Comparison of ENCODE assay signal across 11 mouse cellular contexts in the genomic region with DNA sequence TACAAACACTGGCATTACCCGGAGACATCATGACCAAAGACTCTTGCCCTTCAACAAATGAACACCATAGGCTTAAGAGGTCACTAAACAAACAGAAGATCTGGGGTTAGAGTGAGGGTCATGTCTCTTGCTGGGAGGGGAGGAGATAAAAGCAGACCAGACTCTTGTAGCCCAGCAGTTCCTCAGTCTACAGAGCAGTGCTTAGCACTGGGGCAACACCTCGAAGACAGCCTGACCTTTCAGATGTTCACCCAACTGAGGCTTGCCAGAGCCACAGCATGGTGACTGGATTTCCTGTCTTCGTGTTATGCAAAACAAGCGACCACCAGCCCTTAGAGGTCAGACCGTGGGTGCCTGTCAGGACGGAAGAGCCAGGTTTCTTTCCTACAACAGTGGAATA.
DNase-seq lines count a peak whose midpoint lies in the region; ATAC-seq and TF ChIP-seq lines count a peak whose summit lies in the region.
"Had no signal": no experiment of that assay in that cellular context is flagged by ENCODE, and none has a peak within 500 bp of the region (broad histone marks: within the 10 kb centered on the region; RNA-seq: fewer than 3 reads in every experiment).

No protein-coding gene starts in this region.

- 13% methylated on average over 6 of the region's 6 CpGs for WGBS in cerebellum, adult 2 months
- WGBS in embryonic facial prominence, embryonic 10.5 days: 17% methylated on average over 6 of the region's 6 CpGs

- ATAC-seq in CD4-positive, CD25-positive, alpha-beta regulatory T cell, adult 4 months: peak; percentile 61
- ATAC-seq: hindbrain, embryonic 16.5 days had no signal

- H3K9me3 ChIP-seq in embryonic facial prominence, embryonic 10.5 days: peaks cover 11% of the 10 kb centered on the region

- peaks cover 75% of the 10 kb centered on the region for H3K4me1 ChIP-seq in cerebellum, adult 2 months (ENCODE audit: control insufficient read depth, insufficient read depth, low read length)
- H3K4me1 ChIP-seq in embryonic facial prominence, embryonic 10.5 days: peaks cover 77% of the 10 kb centered on the region

- peaks cover 22% of the 10 kb centered on the region for H3K36me3 ChIP-seq in embryonic facial prominence, embryonic 10.5 days (replicated peaks)

- TF ChIP-seq POLR2A in cerebellum, adult 2 months (IDR thresholded peaks at IDR 0.05; ENCODE audit: borderline replicate concordance, insufficient read depth, low read length): no peak

- DNase-seq in cerebellum, adult 2 months: no peak
- no peak for DNase-seq in cerebellum, adult 8-10 months
- DNase-seq in embryonic facial prominence, embryonic 10.5 days (ENCODE audit: low spot score): no peak
- peak; percentile 29 for DNase-seq in thymus, postnatal 0 days (ENCODE audit: low spot score)
- no peak for DNase-seq in adrenal gland, adult 8-10 months
- no peak for DNase-seq in kidney, postnatal 14 days
- no peak for DNase-seq in ovary, postnatal 10 days (ENCODE audit: low spot score)
- DNase-seq: cerebellum, adult 11 months; kidney, adult 8-10 months had no signal

- no peaks in the 10 kb centered on the region for H3K27me3 ChIP-seq in cerebellum, adult 2 months (ENCODE audit: control insufficient read depth, insufficient read depth, low read length)
- H3K27me3 ChIP-seq in embryonic facial prominence, embryonic 10.5 days (replicated peaks; ENCODE audit: low read depth, poor library complexity, severe bottlenecking): peaks cover 11% of the 10 kb centered on the region; the same call in 1 of the 2 replicates

- TF ChIP-seq CTCF in cerebellum, adult 2 months (IDR thresholded peaks at IDR 0.05; ENCODE audit: borderline replicate concordance, insufficient read depth, low read depth, low read length): no peak

- H3K4me3 ChIP-seq in cerebellum, adult 2 months (replicated peaks; ENCODE audit: insufficient read depth, low read depth, low read length): peak overlapping the region; percentile 14
- H3K4me3 ChIP-seq in embryonic facial prominence, embryonic 10.5 days: no peak overlapping the region

- no peak overlapping the region for H3K27ac ChIP-seq in cerebellum, adult 2 months (ENCODE audit: insufficient read depth, low read length)
- H3K27ac ChIP-seq in embryonic facial prominence, embryonic 10.5 days (replicated peaks): 0 out of 2 replicates have a peak overlapping the region, but pooled peaks have one; percentile 3
